20 mouse cellular contexts compared by ENCODE assay signal in genomic region chr6:105549366-105549765, GRCm38 (mm10).
DNase-seq lines count a peak whose midpoint lies in the region; ATAC-seq lines count a peak whose summit lies in the region.
"Had no signal": no experiment of that assay in that cellular context is flagged by ENCODE, and none has a peak within 500 bp of the region (broad histone marks: within the 10 kb centered on the region; RNA-seq: fewer than 3 reads in every experiment).

No protein-coding gene starts in this region.

- no peaks in the 10 kb centered on the region for H3K27me3 ChIP-seq in hindbrain, embryonic 10.5 days (ENCODE audit: insufficient read depth, poor library complexity, severe bottlenecking)
- H3K27me3 ChIP-seq in hindbrain, embryonic 14.5 days (ENCODE audit: control insufficient read depth, insufficient read depth, low read length): no peaks in the 10 kb centered on the region
- no peaks in the 10 kb centered on the region for H3K27me3 ChIP-seq in midbrain, embryonic 12.5 days
- H3K27me3 ChIP-seq in midbrain, embryonic 13.5 days: no peaks in the 10 kb centered on the region
- H3K27me3 ChIP-seq: CH12.LX; embryonic facial prominence, embryonic 12.5 days; forebrain, embryonic 15.5 days; intestine, embryonic 15.5 days had no signal

- DNase-seq in hindbrain, embryonic 10.5 days (ENCODE audit: low spot score): peak; percentile 3
- no peak for DNase-seq in hindbrain, embryonic 14.5 days (ENCODE audit: low spot score)
- DNase-seq in R1 (ENCODE audit: low read depth, low spot score): peak; percentile 73
- DNase-seq in mesoderm, embryonic 11.5 days (ENCODE audit: low read depth, low spot score): peak; percentile 4
- no peak for DNase-seq in thymus, postnatal 4 days
- DNase-seq: adrenal gland, postnatal 14 days; cerebellum, adult 11-12 months; cerebellum, adult 9-10 months; cerebellum, postnatal 25 days; gastrocnemius, postnatal 36 days; heart, adult 11 months; heart, postnatal 10 days; heart, postnatal 4 days had no signal

- no peak overlapping the region for H3K9ac ChIP-seq in hindbrain, embryonic 14.5 days
- no peak overlapping the region for H3K9ac ChIP-seq in midbrain, embryonic 12.5 days (replicated peaks)
- no peak overlapping the region for H3K9ac ChIP-seq in midbrain, embryonic 13.5 days (replicated peaks)
- H3K9ac ChIP-seq: embryonic facial prominence, embryonic 12.5 days; forebrain, embryonic 15.5 days; intestine, embryonic 15.5 days had no signal

- H3K27ac ChIP-seq in hindbrain, embryonic 10.5 days: no peak overlapping the region
- H3K27ac ChIP-seq in hindbrain, embryonic 14.5 days: no peak overlapping the region
- no peak overlapping the region for H3K27ac ChIP-seq in midbrain, embryonic 12.5 days (replicated peaks)
- no peak overlapping the region for H3K27ac ChIP-seq in midbrain, embryonic 13.5 days
- H3K27ac ChIP-seq: embryonic facial prominence, embryonic 12.5 days; forebrain, embryonic 15.5 days; intestine, embryonic 15.5 days had no signal

- H3K4me1 ChIP-seq in hindbrain, embryonic 10.5 days (replicated peaks): 0 out of 2 replicates have a peak, but pooled peaks cover 3% of the 10 kb centered on the region
- no peaks in the 10 kb centered on the region for H3K4me1 ChIP-seq in hindbrain, embryonic 14.5 days (replicated peaks; ENCODE audit: control insufficient read depth, insufficient read depth, low read length)
- no peaks in the 10 kb centered on the region for H3K4me1 ChIP-seq in midbrain, embryonic 12.5 days
- H3K4me1 ChIP-seq in midbrain, embryonic 13.5 days (replicated peaks): no peaks in the 10 kb centered on the region
- H3K4me1 ChIP-seq: embryonic facial prominence, embryonic 12.5 days; forebrain, embryonic 15.5 days; intestine, embryonic 15.5 days had no signal

- no peak overlapping the region for H3K4me2 ChIP-seq in hindbrain, embryonic 14.5 days (replicated peaks)
- H3K4me2 ChIP-seq in midbrain, embryonic 12.5 days (replicated peaks): no peak overlapping the region
- no peak overlapping the region for H3K4me2 ChIP-seq in midbrain, embryonic 13.5 days (replicated peaks)
- H3K4me2 ChIP-seq: embryonic facial prominence, embryonic 12.5 days; forebrain, embryonic 15.5 days; intestine, embryonic 15.5 days had no signal

- ATAC-seq in hindbrain, embryonic 14.5 days (ENCODE audit: low FRiP score): no peak
- ATAC-seq in midbrain, embryonic 12.5 days (ENCODE audit: low FRiP score, low read depth): peak; percentile 91
- no peak for ATAC-seq in midbrain, embryonic 13.5 days
- ATAC-seq: activated CD4-positive, CD25-positive, alpha-beta regulatory T cell, adult 4 months; forebrain, embryonic 15.5 days; intestine, embryonic 15.5 days had no signal

- WGBS in hindbrain, embryonic 10.5 days: 62% methylated on average over 1 of the region's 1 CpGs
- 52% methylated on average over 1 of the region's 1 CpGs for WGBS in hindbrain, embryonic 14.5 days
- WGBS in midbrain, embryonic 12.5 days: 76% methylated on average over 1 of the region's 1 CpGs
- WGBS in midbrain, embryonic 13.5 days: 64% methylated on average over 1 of the region's 1 CpGs

- H3K9me3 ChIP-seq in hindbrain, embryonic 10.5 days: no peaks in the 10 kb centered on the region
- H3K9me3 ChIP-seq in hindbrain, embryonic 14.5 days (ENCODE audit: control insufficient read depth, low read length): no peaks in the 10 kb centered on the region
- H3K9me3 ChIP-seq in midbrain, embryonic 12.5 days: no peaks in the 10 kb centered on the region
- H3K9me3 ChIP-seq in midbrain, embryonic 13.5 days: no peaks in the 10 kb centered on the region
- H3K9me3 ChIP-seq: embryonic facial prominence, embryonic 12.5 days; forebrain, embryonic 15.5 days; intestine, embryonic 15.5 days had no signal

- H3K36me3 ChIP-seq in hindbrain, embryonic 10.5 days: no peaks in the 10 kb centered on the region
- no peaks in the 10 kb centered on the region for H3K36me3 ChIP-seq in hindbrain, embryonic 14.5 days (replicated peaks; ENCODE audit: control insufficient read depth, insufficient read depth)
- no peaks in the 10 kb centered on the region for H3K36me3 ChIP-seq in midbrain, embryonic 12.5 days
- no peaks in the 10 kb centered on the region for H3K36me3 ChIP-seq in midbrain, embryonic 13.5 days
- H3K36me3 ChIP-seq: embryonic facial prominence, embryonic 12.5 days; forebrain, embryonic 15.5 days; intestine, embryonic 15.5 days had no signal

- no peak overlapping the region for H3K4me3 ChIP-seq in hindbrain, embryonic 10.5 days
- H3K4me3 ChIP-seq in hindbrain, embryonic 14.5 days (replicated peaks; ENCODE audit: low read length): no peak overlapping the region
- no peak overlapping the region for H3K4me3 ChIP-seq in midbrain, embryonic 12.5 days
- no peak overlapping the region for H3K4me3 ChIP-seq in midbrain, embryonic 13.5 days (replicated peaks)
- H3K4me3 ChIP-seq: embryonic facial prominence, embryonic 12.5 days; forebrain, embryonic 15.5 days; intestine, embryonic 15.5 days had no signal

Comparison
In these comparisons a context has a peak if more than half of its experiments do, and no peak if none do; other contexts are left out.
1. DNase-seq: peak in hindbrain, embryonic 10.5 days (single experiment), R1 (single experiment) and mesoderm, embryonic 11.5 days (single experiment); none in hindbrain, embryonic 14.5 days (single experiment) and thymus, postnatal 4 days (single experiment).